Mouse (Mus musculus) bone marrow macrophage, adult 2 months (primary cell): ENCODE data around the gene Fbxo6.

Experiments used
- CTCF ChIP-seq: IDR thresholded peaks from 2 replicates; pipeline ENCODE4 v1.5.1; 2012; ENCODE audit warnings: low read depth, mild to moderate bottlenecking, low read length, moderate library complexity
- POLR2A ChIP-seq: IDR thresholded peaks from 2 replicates; pipeline ENCODE4 v1.6.1; 2012; ENCODE audit warnings: mild to moderate bottlenecking, low read depth, low read length, borderline replicate concordance

DNA sequence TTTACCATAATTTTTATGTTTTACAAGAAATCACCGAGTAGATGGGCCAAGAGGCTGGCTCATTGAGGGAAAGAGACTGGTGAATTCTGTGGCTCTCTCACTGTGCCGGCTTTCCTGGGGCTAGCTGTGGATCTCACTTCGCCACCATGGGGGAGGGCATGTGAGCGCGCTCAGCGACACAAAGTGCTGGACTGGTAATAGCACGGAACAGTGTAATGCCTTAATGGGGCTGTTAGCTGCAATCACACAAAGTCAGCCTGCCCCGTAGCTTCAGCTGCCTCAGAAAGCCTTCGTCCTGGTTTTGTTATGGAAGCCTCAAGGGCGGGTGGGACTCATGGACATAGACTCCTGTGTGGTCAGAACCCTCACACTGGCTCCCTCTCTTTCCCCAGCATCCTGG is 46.8 kb upstream of the Fbxo6 start:
- no peak for TF ChIP-seq POLR2A
- no peak for TF ChIP-seq CTCF
